In the genomic region with DNA sequence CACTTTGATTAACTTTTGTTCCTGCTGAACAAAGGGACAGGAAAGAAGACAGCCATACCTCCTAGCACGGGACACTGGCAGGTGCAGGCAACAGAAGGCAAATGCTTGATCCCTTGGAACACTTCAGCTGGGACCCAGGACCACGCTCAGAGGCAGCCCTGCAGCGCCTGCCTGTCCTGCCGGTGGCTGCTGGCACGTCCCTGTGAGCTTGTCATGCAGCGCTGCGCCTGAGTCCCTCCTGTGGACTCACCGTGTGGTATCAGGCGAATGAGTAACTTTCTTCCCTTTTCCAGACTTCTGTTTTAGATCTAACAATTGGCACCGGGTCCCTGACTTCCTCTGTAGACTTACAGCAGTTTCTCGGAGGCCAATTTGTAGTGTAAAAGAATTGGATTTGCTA, we compare ENCODE assay signal across 10 mouse cellular contexts. TPM values are rescaled to one million over a fixed set of nuclear protein-coding genes. Genes with fewer than 3 reads are reported as not detected.
A peak's percentile ranks its signal among the peaks of the same experiment; 100 is the strongest.
DNase-seq lines count a peak whose midpoint lies in the region; ATAC-seq lines count a peak whose summit lies in the region.
"Had no signal": no experiment of that assay in that cellular context is flagged by ENCODE, and none has a peak within 500 bp of the region (broad histone marks: within the 10 kb centered on the region; RNA-seq: fewer than 3 reads in every experiment).

A gene (minus strand): TSS at position 293 of the 400 bp plus-strand sequence.

- peaks cover 4% of the 10 kb centered on the region; the same call in 1 of the 2 replicates for H3K4me1 ChIP-seq in heart, embryonic 11.5 days (ENCODE audit: control insufficient read depth, insufficient read depth, low read length)
- H3K4me1 ChIP-seq in forebrain, embryonic 14.5 days (ENCODE audit: control insufficient read depth, insufficient read depth, low read length) = peaks cover 6% of the 10 kb centered on the region; the same call in 1 of the 2 replicates
- H3K4me1 ChIP-seq: liver, embryonic 15.5 days had no signal

- no peak for ATAC-seq in heart, embryonic 11.5 days (replicated peaks; ENCODE audit: insufficient number of reproducible peaks, low FRiP score, low TSS enrichment)
- peak; percentile 78 for ATAC-seq in forebrain, embryonic 14.5 days

- H3K27ac ChIP-seq in heart, embryonic 11.5 days (ENCODE audit: low read depth, low read length) = no peak within 1 kb of the TSS
- peak within 1 kb of the TSS; percentile 45; the same call in 1 of the 2 replicates for H3K27ac ChIP-seq in forebrain, embryonic 14.5 days (ENCODE audit: low read depth, low read length)
- H3K27ac ChIP-seq: liver, embryonic 15.5 days had no signal

- WGBS in heart, embryonic 11.5 days (ENCODE audit: insufficient replicate concordance) = 35% methylated on average over 11 of the region's 11 CpGs
- 13% methylated on average over 11 of the region's 11 CpGs for WGBS in forebrain, embryonic 14.5 days

- H3K9ac ChIP-seq in heart, embryonic 11.5 days (ENCODE audit: low read depth, low read length) = no peak within 1 kb of the TSS
- H3K9ac ChIP-seq in forebrain, embryonic 14.5 days (ENCODE audit: low read length) = peak within 1 kb of the TSS; percentile 29; the same call in 1 of the 2 replicates
- H3K9ac ChIP-seq: liver, embryonic 15.5 days had no signal

- H3K9me3 ChIP-seq in heart, embryonic 11.5 days (replicated peaks; ENCODE audit: control insufficient read depth, low read length) = no peaks in the 10 kb centered on the region
- no peaks in the 10 kb centered on the region for H3K9me3 ChIP-seq in forebrain, embryonic 14.5 days (replicated peaks; ENCODE audit: control insufficient read depth, low read length)
- H3K9me3 ChIP-seq: liver, embryonic 15.5 days had no signal

- peak within 1 kb of the TSS; percentile 14; the same call in 1 of the 2 replicates for H3K4me2 ChIP-seq in heart, embryonic 11.5 days
- peak within 1 kb of the TSS; percentile 37 for H3K4me2 ChIP-seq in forebrain, embryonic 14.5 days (ENCODE audit: low read length)
- H3K4me2 ChIP-seq: liver, embryonic 15.5 days had no signal

- H3K4me3 ChIP-seq in heart, embryonic 11.5 days (ENCODE audit: low read depth, low read length) = no peak within 1 kb of the TSS
- peak within 1 kb of the TSS; percentile 12 for H3K4me3 ChIP-seq in forebrain, embryonic 14.5 days (ENCODE audit: low read depth, low read length)
- H3K4me3 ChIP-seq: liver, embryonic 15.5 days had no signal

- no peak for DNase-seq in heart, adult 11 months
- DNase-seq in forebrain, embryonic 14.5 days (ENCODE audit: low spot score) = peak; percentile 48
- peak; percentile 74 for DNase-seq in kidney, postnatal 10 days
- peak; percentile 16 for DNase-seq in neural tube, embryonic 10.5 days (ENCODE audit: extremely low spot score, low spot score)
- DNase-seq in adrenal gland, postnatal 14 days = no peak
- DNase-seq in gastrocnemius, adult 8-10 months (ENCODE audit: low spot score in 2 of 2) = no peak
- no peak for DNase-seq in gastrocnemius, postnatal 10 days

- H3K36me3 ChIP-seq in heart, embryonic 11.5 days (ENCODE audit: control insufficient read depth, insufficient read depth, low read length) = no peaks in the 10 kb centered on the region
- H3K36me3 ChIP-seq in forebrain, embryonic 14.5 days (ENCODE audit: control insufficient read depth, insufficient read depth, low read length) = no peaks in the 10 kb centered on the region
- H3K36me3 ChIP-seq: liver, embryonic 15.5 days had no signal

- no peaks in the 10 kb centered on the region for H3K27me3 ChIP-seq in heart, embryonic 11.5 days (ENCODE audit: control insufficient read depth, insufficient read depth, low read length)
- H3K27me3 ChIP-seq in forebrain, embryonic 14.5 days (replicated peaks; ENCODE audit: control insufficient read depth, insufficient read depth, low read length) = no peaks in the 10 kb centered on the region
- H3K27me3 ChIP-seq: liver, embryonic 15.5 days had no signal

RNA-seq across cellular contexts. Expression of the gene that starts here (rescaled TPM):
- 0.72 and 0.83 TPM in 2 replicates for polyA plus RNA-seq in heart, embryonic 11.5 days (2014; fragmentation: Nextera tagmentation; extraction: Ambion mirVana)
- polyA plus RNA-seq in forebrain, embryonic 14.5 days (2014; fragmentation: Nextera tagmentation; extraction: Ambion mirVana) = 9.3 and 11.6 TPM in 2 replicates
- not detected in 2 replicates for total RNA-seq in adrenal gland, postnatal 14 days (2021)
- total RNA-seq in gastrocnemius, adult 8-10 months (2022) = under 1 TPM in 1 of 4 experiments, not detected in 3; 0.05 TPM
- under 1 TPM in 1 of 2 experiments, not detected in 1; 0.07 TPM for total RNA-seq in gastrocnemius, postnatal 10 days (2021)
- polyA plus RNA-seq: C2C12 had no signal

Comparison
In these comparisons a context has a peak if more than half of its experiments do, and no peak if none do; other contexts are left out.
1. DNase-seq: peak in forebrain, embryonic 14.5 days (single experiment), kidney, postnatal 10 days (single experiment) and neural tube, embryonic 10.5 days (single experiment); none in heart, adult 11 months (single experiment), adrenal gland, postnatal 14 days (single experiment), gastrocnemius, adult 8-10 months (0 of 2) and gastrocnemius, postnatal 10 days (single experiment).